12 mouse cellular contexts compared by ENCODE assay signal in genomic region chr11:118135271-118135670, GRCm38 (mm10). TPM values are rescaled to one million over a fixed set of nuclear protein-coding genes. Genes with fewer than 3 reads are reported as not detected.
DNase-seq lines count a peak whose midpoint lies in the region; TF ChIP-seq lines count a peak whose summit lies in the region.
"Had no signal": no experiment of that assay in that cellular context is flagged by ENCODE, and none has a peak within 500 bp of the region (broad histone marks: within the 10 kb centered on the region; RNA-seq: fewer than 3 reads in every experiment).

No protein-coding gene starts in this region.

- intact Hi-C loops in gastrocnemius, adult 2 months (cut with DNase I): no loop called here
- intact Hi-C loops in gastrocnemius, postnatal 14 days (cut with DNase I; ENCODE audit: low total_unique reads): no loop called here

- DNase-seq in gastrocnemius, adult 2 months: peak; percentile 46
- no peak for DNase-seq in gastrocnemius, postnatal 14 days
- DNase-seq in lung, postnatal 10 days: peak; percentile 39
- DNase-seq in lung, adult 18-20 months: no peak
- peak; percentile 34 for DNase-seq in skeletal muscle tissue, adult 2 months (ENCODE audit: low read depth, low spot score)
- DNase-seq in ovary, postnatal 36 days (ENCODE audit: low spot score): no peak
- no peak for DNase-seq in ovary, postnatal 10 days (ENCODE audit: low spot score)
- no peak for DNase-seq in spleen, postnatal 10 days (ENCODE audit: low spot score in 2 of 2)
- DNase-seq: adrenal gland, postnatal 25 days; forebrain, postnatal 0 days had no signal

- peak overlapping the region; percentile 81 for H3K27ac ChIP-seq in gastrocnemius, adult 2 months
- H3K27ac ChIP-seq: heart, embryonic 15.5 days; kidney, embryonic 15.5 days had no signal

- no peak overlapping the region for H3K4me3 ChIP-seq in gastrocnemius, adult 2 months
- H3K4me3 ChIP-seq: heart, embryonic 15.5 days; kidney, embryonic 15.5 days had no signal

- no peak for TF ChIP-seq CTCF in gastrocnemius, adult 2 months (IDR thresholded peaks at IDR 0.05)

RNA-seq across cellular contexts. Expression of gene Dnah17, which starts 4.8 kb away (rescaled TPM):
- total RNA-seq in gastrocnemius, adult 2 months (2021): under 1 TPM; 0.05 to 0.06 TPM
- total RNA-seq in gastrocnemius, postnatal 14 days (2021): under 1 TPM; 0.04 to 0.08 TPM

Comparison
In these comparisons a context has a peak if more than half of its experiments do, and no peak if none do; other contexts are left out.
1. DNase-seq: peak in gastrocnemius, adult 2 months (single experiment), lung, postnatal 10 days (single experiment) and skeletal muscle tissue, adult 2 months (single experiment); none in gastrocnemius, postnatal 14 days (single experiment), lung, adult 18-20 months (0 of 2), ovary, postnatal 36 days (single experiment), ovary, postnatal 10 days (single experiment) and spleen, postnatal 10 days (0 of 2).